Mouse (Mus musculus): ENCODE results near the gene Pik3c2g. TPM values are rescaled to one million over a fixed set of nuclear protein-coding genes. Genes with fewer than 3 reads are reported as not detected.

The Pik3c2g gene
- polyA plus RNA-seq, 1 experiment from 2014 or later, result 0.22 TPM

GRCm38 (mm10) chr6:139596433-139596832, 9.4 kb downstream of the Pik3c2g start:
- Histone ChIP-seq H3K9ac (ENCODE audit: low read depth, low read length) (no peak overlapping the region), H3K4me1 (replicated peaks; ENCODE audit: control insufficient read depth, insufficient read depth, low read length) (no peaks in the 10 kb centered on the region), H3K27me3 (replicated peaks; ENCODE audit: control insufficient read depth, insufficient read depth, low read length) (no peaks in the 10 kb centered on the region), H3K36me3 (ENCODE audit: control insufficient read depth, insufficient read depth) (no peaks in the 10 kb centered on the region), H3K9me3 (ENCODE audit: control insufficient read depth) (no peaks in the 10 kb centered on the region), H3K4me3 (ENCODE audit: low read depth, low read length) (no peak overlapping the region), H3K4me2 (replicated peaks; ENCODE audit: low read depth) (no peak overlapping the region), H3K27ac (ENCODE audit: low read depth, low read length) (no peak overlapping the region)
- peak; percentile 52 for TF ChIP-seq CTCF (IDR thresholded peaks at IDR 0.05; ENCODE audit: low read depth)
- WGBS, result 26% methylated on average over 2 of the region's 2 CpGs
- ATAC-seq, result no peak

GRCm38 (mm10) chr6:139599216-139599615, 12.2 kb downstream of the Pik3c2g start:
- no peaks in the 10 kb centered on the region for H3K4me1 ChIP-seq (replicated peaks; ENCODE audit: control insufficient read depth, insufficient read depth, low read length)
- 50% methylated on average over 1 of the region's 1 CpGs for WGBS
- H3K9ac ChIP-seq (ENCODE audit: low read depth, low read length), result no peak overlapping the region
- TF ChIP-seq CTCF (IDR thresholded peaks at IDR 0.05; ENCODE audit: low read depth), result no peak
- no peak overlapping the region for H3K4me3 ChIP-seq (ENCODE audit: low read depth, low read length)
- no peak overlapping the region for H3K4me2 ChIP-seq (replicated peaks; ENCODE audit: low read depth)
- no peak for ATAC-seq
- no peaks in the 10 kb centered on the region for H3K27me3 ChIP-seq (replicated peaks; ENCODE audit: control insufficient read depth, insufficient read depth, low read length)
- no peaks in the 10 kb centered on the region for H3K9me3 ChIP-seq (ENCODE audit: control insufficient read depth)
- no peaks in the 10 kb centered on the region for H3K36me3 ChIP-seq (ENCODE audit: control insufficient read depth, insufficient read depth)
- no peak overlapping the region for H3K27ac ChIP-seq (ENCODE audit: low read depth, low read length)

GRCm38 (mm10) chr6:139618774-139619173, 31.8 kb downstream of the Pik3c2g start:
- 88% methylated on average over 4 of the region's 4 CpGs for WGBS
- H3K27ac ChIP-seq (ENCODE audit: low read depth, low read length), result no peak overlapping the region
- H3K4me1 ChIP-seq (replicated peaks; ENCODE audit: control insufficient read depth, insufficient read depth, low read length), result no peaks in the 10 kb centered on the region
- no peaks in the 10 kb centered on the region for H3K27me3 ChIP-seq (replicated peaks; ENCODE audit: control insufficient read depth, insufficient read depth, low read length)
- H3K9ac ChIP-seq (ENCODE audit: low read depth, low read length), result no peak overlapping the region
- no peak overlapping the region for H3K4me2 ChIP-seq (replicated peaks; ENCODE audit: low read depth)
- no peak for ATAC-seq
- H3K36me3 ChIP-seq (ENCODE audit: control insufficient read depth, insufficient read depth), result no peaks in the 10 kb centered on the region
- H3K4me3 ChIP-seq (ENCODE audit: low read depth, low read length), result no peak overlapping the region
- H3K9me3 ChIP-seq (ENCODE audit: control insufficient read depth), result no peaks in the 10 kb centered on the region
- no peak for TF ChIP-seq CTCF (IDR thresholded peaks at IDR 0.05; ENCODE audit: low read depth)

GRCm38 (mm10) chr6:139624756-139625155, 37.7 kb downstream of the Pik3c2g start:
- Histone ChIP-seq H3K9me3 (ENCODE audit: control insufficient read depth) (no peaks in the 10 kb centered on the region), H3K4me3 (ENCODE audit: low read depth, low read length) (no peak overlapping the region), H3K4me2 (replicated peaks; ENCODE audit: low read depth) (no peak overlapping the region), H3K9ac (ENCODE audit: low read depth, low read length) (no peak overlapping the region), H3K4me1 (replicated peaks; ENCODE audit: control insufficient read depth, insufficient read depth, low read length) (no peaks in the 10 kb centered on the region), H3K27ac (ENCODE audit: low read depth, low read length) (no peak overlapping the region), H3K27me3 (replicated peaks; ENCODE audit: control insufficient read depth, insufficient read depth, low read length) (no peaks in the 10 kb centered on the region), H3K36me3 (ENCODE audit: control insufficient read depth, insufficient read depth) (no peaks in the 10 kb centered on the region)
- no peak for TF ChIP-seq CTCF (IDR thresholded peaks at IDR 0.05; ENCODE audit: low read depth)
- no peak for ATAC-seq

GRCm38 (mm10) chr6:139634561-139634960, 47.5 kb downstream of the Pik3c2g start:
- H3K4me1 ChIP-seq (replicated peaks; ENCODE audit: control insufficient read depth, insufficient read depth, low read length), result no peaks in the 10 kb centered on the region
- H3K4me2 ChIP-seq (replicated peaks; ENCODE audit: low read depth), result no peak overlapping the region
- no peaks in the 10 kb centered on the region for H3K9me3 ChIP-seq (ENCODE audit: control insufficient read depth)
- ATAC-seq, result no peak
- TF ChIP-seq CTCF (IDR thresholded peaks at IDR 0.05; ENCODE audit: low read depth), result peak; percentile 31
- H3K27me3 ChIP-seq (replicated peaks; ENCODE audit: control insufficient read depth, insufficient read depth, low read length), result no peaks in the 10 kb centered on the region
- no peaks in the 10 kb centered on the region for H3K36me3 ChIP-seq (ENCODE audit: control insufficient read depth, insufficient read depth)
- WGBS, result 77% methylated on average over 3 of the region's 3 CpGs
- no peak overlapping the region for H3K4me3 ChIP-seq (ENCODE audit: low read depth, low read length)
- H3K27ac ChIP-seq (ENCODE audit: low read depth, low read length), result no peak overlapping the region
- no peak overlapping the region for H3K9ac ChIP-seq (ENCODE audit: low read depth, low read length)

GRCm38 (mm10) chr6:139655399-139655798, 68.4 kb downstream of the Pik3c2g start:
- H3K9ac ChIP-seq (ENCODE audit: low read depth, low read length), result no peak overlapping the region
- no peaks in the 10 kb centered on the region for H3K27me3 ChIP-seq (replicated peaks; ENCODE audit: control insufficient read depth, insufficient read depth, low read length)
- ATAC-seq, result no peak
- TF ChIP-seq CTCF (IDR thresholded peaks at IDR 0.05; ENCODE audit: low read depth), result peak; percentile 73
- no peaks in the 10 kb centered on the region for H3K9me3 ChIP-seq (ENCODE audit: control insufficient read depth)
- no peaks in the 10 kb centered on the region for H3K4me1 ChIP-seq (replicated peaks; ENCODE audit: control insufficient read depth, insufficient read depth, low read length)
- H3K36me3 ChIP-seq (ENCODE audit: control insufficient read depth, insufficient read depth), result no peaks in the 10 kb centered on the region
- no peak overlapping the region for H3K27ac ChIP-seq (ENCODE audit: low read depth, low read length)
- WGBS, result 34% methylated on average over 4 of the region's 4 CpGs
- H3K4me3 ChIP-seq (ENCODE audit: low read depth, low read length), result no peak overlapping the region
- no peak overlapping the region for H3K4me2 ChIP-seq (replicated peaks; ENCODE audit: low read depth)

- Histone ChIP-seq H3K9me3 (ENCODE audit: control insufficient read depth) (no peaks in the 10 kb centered on the region), H3K9ac (ENCODE audit: low read depth, low read length) (no peak overlapping the region), H3K36me3 (ENCODE audit: control insufficient read depth, insufficient read depth) (no peaks in the 10 kb centered on the region), H3K4me2 (replicated peaks; ENCODE audit: low read depth) (no peak overlapping the region), H3K4me3 (ENCODE audit: low read depth, low read length) (no peak overlapping the region), H3K27me3 (replicated peaks; ENCODE audit: control insufficient read depth, insufficient read depth, low read length) (no peaks in the 10 kb centered on the region), H3K4me1 (replicated peaks; ENCODE audit: control insufficient read depth, insufficient read depth, low read length) (no peaks in the 10 kb centered on the region), H3K27ac (ENCODE audit: low read depth, low read length) (no peak overlapping the region)
- ATAC-seq, result no peak
- peak; percentile 80 for TF ChIP-seq CTCF (IDR thresholded peaks at IDR 0.05; ENCODE audit: low read depth)
- 50% methylated on average over 1 of the region's 1 CpGs for WGBS
Observed at GRCm38 (mm10) chr6:139662462-139662861, 75.4 kb downstream of the Pik3c2g start.
